Mouse (Mus musculus) cerebellum, adult 2 months (tissue): Measurements from ENCODE around the gene Ppip5k1. TPM values are rescaled to one million over a fixed set of nuclear protein-coding genes. Genes with fewer than 3 reads are reported as not detected.
A peak's percentile ranks its signal among the peaks of the same experiment; 100 is the strongest.

ENCODE experiments used
- DNase-seq, 2 experiments: peaks; one replicate each; pipeline ENCODE4 v3.0.0; 2021
- H3K27ac ChIP-seq: fragments of 200-500 bp; 2 replicates; pipeline ENCODE4 v1.5.1; 2012; ENCODE audit warnings: low read length, control low read depth, inconsistent platforms; ENCODE audit not compliant: insufficient read depth
- H3K27me3 ChIP-seq: fragments of 200-500 bp; 2 replicates; pipeline ENCODE4 v1.6.1; 2012; ENCODE audit warnings: inconsistent platforms, mild to moderate bottlenecking, low read length, moderate library complexity; ENCODE audit not compliant: control insufficient read depth, insufficient read depth
- H3K4me1 ChIP-seq: fragments of 200-500 bp; 2 replicates; pipeline ENCODE4 v1.6.1; 2011; ENCODE audit warnings: low read length; ENCODE audit not compliant: control insufficient read depth, insufficient read depth
- H3K4me3 ChIP-seq: fragments of 200-500 bp; replicated peaks from 2 replicates; pipeline ENCODE3; 2011; ENCODE audit warnings: mild to moderate bottlenecking, low read depth, low read length, control low read depth; ENCODE audit not compliant: insufficient read depth
- CTCF ChIP-seq: fragments of 200-500 bp; IDR thresholded peaks from 2 replicates; pipeline ENCODE4 v1.5.1; 2011; ENCODE audit warnings: low read depth, mild to moderate bottlenecking, control low read depth, low read length, moderate library complexity, borderline replicate concordance; ENCODE audit not compliant: insufficient read depth
- POLR2A ChIP-seq: fragments of 200-500 bp; IDR thresholded peaks from 2 replicates; pipeline ENCODE4 v1.6.1; 2011; ENCODE audit warnings: low read length, control low read depth, borderline replicate concordance; ENCODE audit not compliant: insufficient read depth
- WGBS: fragments of 180-500 bp; shearing (Covaris S2); methylation state at CpG from one replicate; pipeline ENCODE4 v1.1.7; 2018; 5-methylcytosine and 5-hydroxymethylcytosine counted together
- polyA plus RNA-seq: library from polyadenylated mRNA; depleted of rRNA; stranded (reverse); fragments of >200 nt; gene quantifications from 2 replicates; pipeline ENCODE4 v1.2.3, GENCODE M21; 2012

The Ppip5k1 gene
- polyA plus RNA-seq, 1 experiment = 160 TPM

DNA sequence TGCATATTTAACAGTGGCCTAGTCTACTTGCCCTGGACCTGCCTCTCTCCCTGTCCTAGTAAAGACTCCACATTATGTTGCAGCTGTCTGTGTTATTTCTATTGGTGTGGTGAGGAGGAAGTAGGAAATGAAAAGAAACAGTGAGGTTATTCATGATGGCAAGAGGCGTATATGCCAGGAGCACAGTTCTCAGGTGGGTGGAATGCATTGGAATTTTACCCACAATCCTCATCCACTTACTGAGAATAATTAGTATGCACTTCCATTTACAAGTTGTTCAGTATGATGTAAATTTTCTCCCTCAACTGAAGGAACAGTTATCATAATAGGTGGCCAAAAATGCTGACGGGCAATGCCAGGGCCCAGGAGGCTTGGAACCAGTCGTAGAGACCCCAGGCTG lies 8.5 kb upstream of the Ppip5k1 start:
- TF ChIP-seq CTCF = no peak
- TF ChIP-seq POLR2A = no peak
- WGBS = 36% methylated on average over 3 of the region's 3 CpGs
- no peak for DNase-seq
- Histone ChIP-seq H3K4me1 (peaks cover 16% of the 10 kb centered on the region), H3K27ac (no peak overlapping the region), H3K4me3 (no peak overlapping the region), H3K27me3 (no peaks in the 10 kb centered on the region)

GRCm38 (mm10) chr2:121359461-121359860 lies 4.3 kb upstream of the Ppip5k1 start:
- WGBS = 10% methylated on average over 4 of the region's 4 CpGs
- H3K27ac ChIP-seq = no peak overlapping the region
- peaks cover 16% of the 10 kb centered on the region for H3K4me1 ChIP-seq
- peak; percentile 32 to 33 for DNase-seq
- H3K4me3 ChIP-seq = peak overlapping the region; percentile 74
- no peaks in the 10 kb centered on the region for H3K27me3 ChIP-seq
- TF ChIP-seq CTCF (no peak), POLR2A (no peak)

DNA sequence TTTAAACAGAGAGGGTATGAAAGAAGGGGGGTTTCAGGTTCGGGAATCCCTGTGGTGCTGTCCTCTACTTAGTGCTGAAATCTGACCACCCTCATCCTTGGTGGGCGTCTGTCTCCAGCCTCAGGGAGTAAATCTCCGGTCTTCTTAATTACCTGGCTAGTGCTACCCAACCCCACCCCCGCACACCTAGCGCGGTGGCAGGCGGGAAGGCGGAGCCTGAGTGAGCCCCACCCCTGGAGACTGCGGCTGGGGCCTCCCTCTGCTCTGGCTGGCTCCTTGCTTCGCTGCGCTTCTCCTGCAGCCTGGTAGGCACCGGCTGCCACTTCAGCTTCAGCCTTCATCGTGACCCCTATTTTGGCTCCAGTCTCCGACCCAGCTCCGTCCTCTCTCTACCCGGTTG lies 3.2 kb upstream of the Ppip5k1 start:
- H3K27me3 ChIP-seq = no peaks in the 10 kb centered on the region
- peak; percentile 94 to 95 for DNase-seq
- peak overlapping the region; percentile 74 for H3K4me3 ChIP-seq
- H3K4me1 ChIP-seq = peaks cover 21% of the 10 kb centered on the region
- under 1% methylated on average over 16 of the region's 16 CpGs for WGBS
- no peak for TF ChIP-seq CTCF
- peak; percentile 98 for TF ChIP-seq POLR2A
- H3K27ac ChIP-seq = peak overlapping the region; percentile 81

DNA sequence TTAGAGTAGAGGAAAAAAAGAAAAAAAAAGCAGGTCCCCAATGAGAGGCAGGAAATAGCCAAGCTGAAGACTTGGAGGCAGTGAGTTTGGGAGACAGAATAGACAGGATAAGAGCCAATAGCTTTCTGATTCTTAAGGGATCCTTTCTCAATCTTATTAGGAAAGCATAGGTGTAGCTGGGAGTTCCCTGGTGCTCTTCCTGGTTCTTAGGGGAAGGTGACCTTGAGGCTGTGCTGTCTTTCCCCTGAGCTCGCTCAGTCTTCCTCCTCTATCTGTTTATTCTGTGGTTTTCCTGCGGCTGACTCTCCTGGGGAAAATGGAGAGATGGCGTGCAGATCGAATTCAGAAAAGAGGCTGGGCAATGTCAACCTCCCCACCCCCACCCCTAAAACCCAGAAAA lies 2.8 kb upstream of the Ppip5k1 start:
- TF ChIP-seq CTCF (no peak), POLR2A (no peak)
- H3K4me3 ChIP-seq = peak overlapping the region; percentile 74
- peaks cover 24% of the 10 kb centered on the region for H3K4me1 ChIP-seq
- H3K27ac ChIP-seq = peak overlapping the region; percentile 79
- 8% methylated on average over 4 of the region's 4 CpGs for WGBS
- no peaks in the 10 kb centered on the region for H3K27me3 ChIP-seq
- DNase-seq = no peak

GRCm38 (mm10) chr2:121357494-121357893 lies 2.3 kb upstream of the Ppip5k1 start, which contains the start of gene Ckmt1:
Ckmt1 (plus strand) TSS chr2:121357714.
- peak in 1 of 2 experiments; percentile 13 for DNase-seq
- WGBS = 71% methylated on average over 5 of the region's 5 CpGs

DNA sequence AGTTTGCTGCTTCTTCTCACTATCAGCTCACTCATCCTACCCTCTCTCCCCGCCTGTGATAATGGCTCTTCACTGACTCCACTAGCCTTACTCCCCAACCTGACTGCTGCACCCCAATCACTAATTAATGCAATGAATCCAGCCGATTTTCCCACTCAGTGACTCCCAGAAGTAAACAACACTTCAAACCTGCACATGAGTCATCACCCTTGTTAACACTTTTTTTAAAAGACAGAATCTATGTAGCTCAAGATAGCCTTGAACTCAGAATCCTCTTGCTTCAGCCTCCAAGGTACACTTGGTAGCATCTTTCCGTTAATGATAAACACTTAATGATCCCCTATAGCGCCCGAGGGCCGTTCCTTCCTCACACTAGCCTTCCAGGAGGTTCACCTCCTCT lies 818 bp downstream of the Ppip5k1 start:
- WGBS = 3% methylated on average over 6 of the region's 6 CpGs
- peak in 1 of 2 experiments; percentile 23 for DNase-seq
- H3K27ac ChIP-seq = peak overlapping the region; percentile 69
- peak overlapping the region; percentile 94 for H3K4me3 ChIP-seq
- no peaks in the 10 kb centered on the region for H3K27me3 ChIP-seq
- TF ChIP-seq CTCF (no peak), POLR2A (no peak)
- peaks cover 15% of the 10 kb centered on the region for H3K4me1 ChIP-seq

More at GRCm38 (mm10) chr2:121357494-121357893, 2.3 kb upstream of the Ppip5k1 start, which contains the start of gene Ckmt1:
- Histone ChIP-seq H3K4me1 (peaks cover 24% of the 10 kb centered on the region), H3K27ac (peak within 1 kb of the TSS; percentile 81), H3K27me3 (no peaks in the 10 kb centered on the region), H3K4me3 (peak within 1 kb of the TSS; percentile 74)
- no peak for TF ChIP-seq POLR2A
- no peak for TF ChIP-seq CTCF

DNA sequence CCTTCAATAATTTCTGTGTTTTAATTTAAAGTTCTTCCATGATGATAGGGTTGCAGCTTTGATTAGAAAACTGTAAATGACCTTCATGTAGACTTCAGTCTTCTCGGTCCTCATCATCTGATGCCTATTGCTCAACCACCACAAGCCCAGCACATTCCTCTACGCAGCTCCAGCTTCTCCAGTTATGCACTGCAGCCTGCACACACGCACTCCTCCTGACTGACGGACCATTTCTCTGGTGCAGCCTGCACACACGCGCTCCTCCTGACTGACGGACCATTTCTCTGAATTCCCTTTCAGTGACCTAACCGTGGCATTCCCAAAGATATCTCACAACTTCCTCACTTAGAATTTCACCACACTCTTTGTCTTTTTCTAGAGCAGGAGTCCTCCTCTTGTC lies 2.0 kb downstream of the Ppip5k1 start:
- H3K4me3 ChIP-seq = peak overlapping the region; percentile 16
- no peak for TF ChIP-seq CTCF
- no peak for TF ChIP-seq POLR2A
- no peak overlapping the region for H3K27ac ChIP-seq
- DNase-seq = no peak
- peaks cover 15% of the 10 kb centered on the region for H3K4me1 ChIP-seq
- WGBS = 61% methylated on average over 8 of the region's 8 CpGs
- H3K27me3 ChIP-seq = no peaks in the 10 kb centered on the region

GRCm38 (mm10) chr2:121339057-121339456 lies 16.1 kb downstream of the Ppip5k1 start:
- no peak for DNase-seq
- TF ChIP-seq POLR2A = no peak
- peak; percentile 21; the same call in 1 of the 2 replicates for TF ChIP-seq CTCF
- no peak overlapping the region for H3K4me3 ChIP-seq

More at GRCm38 (mm10) chr2:121339057-121339456, 16.1 kb downstream of the Ppip5k1 start:
- Histone ChIP-seq H3K27ac (no peak overlapping the region), H3K4me1 (no peaks in the 10 kb centered on the region), H3K27me3 (no peaks in the 10 kb centered on the region)
